Mouse (Mus musculus) heart, postnatal 0 days (tissue): ENCODE measurements around the gene Srbd1. TPM values are rescaled to one million over a fixed set of nuclear protein-coding genes. Genes with fewer than 3 reads are reported as not detected.

ENCODE experiments used
- ATAC-seq: fragments of 200-750 bp; cut with Nextera tagmentation; 2 replicates; pipeline ENCODE4 v1.8.0; 2017; ENCODE audit warnings: low read depth, moderate number of reproducible peaks, moderate library complexity; ENCODE audit not compliant: insufficient read depth
- DNase-seq: peaks from one replicate; pipeline ENCODE4 v3.0.0-alpha.2; 2016; ENCODE audit warnings: low spot score
- H3K27ac ChIP-seq: fragments of 300-500 bp; sonication (generic); 2 replicates; pipeline ENCODE4 v1.5.1; 2014; ENCODE audit warnings: low read depth, mild to moderate bottlenecking
- H3K27me3 ChIP-seq: fragments of 300-500 bp; sonication (generic); 2 replicates; pipeline ENCODE4 v1.6.1; 2014; ENCODE audit warnings: low read length, mixed read lengths; ENCODE audit not compliant: control insufficient read depth, insufficient read depth
- H3K36me3 ChIP-seq: fragments of 300-500 bp; sonication (generic); replicated peaks from 2 replicates; pipeline ENCODE4 v1.6.1; 2014; ENCODE audit warnings: low read length, mixed read lengths; ENCODE audit not compliant: control insufficient read depth, insufficient read depth
- H3K4me1 ChIP-seq: fragments of 300-500 bp; sonication (generic); 2 replicates; pipeline ENCODE4 v1.6.1; 2014; ENCODE audit warnings: antibody characterized with exemption; ENCODE audit not compliant: control insufficient read depth, insufficient read depth
- H3K4me2 ChIP-seq: fragments of 300-500 bp; sonication (generic); 2 replicates; pipeline ENCODE4 v1.6.1; 2014; ENCODE audit warnings: low read depth, mild to moderate bottlenecking, low read length, moderate library complexity
- H3K4me3 ChIP-seq: fragments of 300-500 bp; sonication (generic); 2 replicates; pipeline ENCODE4 v1.5.1; 2014; ENCODE audit warnings: low read depth, low read length
- H3K9ac ChIP-seq: fragments of 300-500 bp; sonication (generic); replicated peaks from 2 replicates; pipeline ENCODE4 v1.6.1; 2014; ENCODE audit warnings: low read depth, low read length, mixed read lengths
- H3K9me3 ChIP-seq: fragments of 300-500 bp; sonication (generic); replicated peaks from 2 replicates; pipeline ENCODE4 v1.6.1; 2016; ENCODE audit warnings: low read length; ENCODE audit not compliant: control insufficient read depth
- CTCF ChIP-seq: IDR thresholded peaks from 2 replicates; pipeline ENCODE4 v1.5.1; 2016; ENCODE audit warnings: antibody characterized with exemption, control low read depth, low read depth
- EP300 ChIP-seq: IDR thresholded peaks from 2 replicates; pipeline ENCODE4 v1.6.1; 2016; ENCODE audit warnings: antibody characterized with exemption, low read depth
- WGBS: fragments of 180-500 bp; shearing (Covaris S2); extraction: QIAGEN DNeasy Blood & Tissue Kit; methylation state at CpG from one replicate; pipeline ENCODE4 v1.1.7; 2014; 5-methylcytosine and 5-hydroxymethylcytosine counted together
- polyA plus RNA-seq: library from polyadenylated mRNA; unstranded; fragments of >200 nt; fragmentation: Nextera tagmentation; extraction: Ambion mirVana; gene quantifications from 2 replicates; pipeline ENCODE4 v1.2.1, GENCODE M21; 2015
- total RNA-seq: library from RNA; depleted of rRNA; stranded (reverse); fragments of >200 nt; gene quantifications from 2 replicates; pipeline ENCODE4 v1.2.3, GENCODE M21; 2014; ENCODE audit warnings: low replicate concordance

Gene Srbd1
- total and polyA plus RNA-seq, 2 experiments from 2014 or later: 3.7 to 5.4 TPM

DNA sequence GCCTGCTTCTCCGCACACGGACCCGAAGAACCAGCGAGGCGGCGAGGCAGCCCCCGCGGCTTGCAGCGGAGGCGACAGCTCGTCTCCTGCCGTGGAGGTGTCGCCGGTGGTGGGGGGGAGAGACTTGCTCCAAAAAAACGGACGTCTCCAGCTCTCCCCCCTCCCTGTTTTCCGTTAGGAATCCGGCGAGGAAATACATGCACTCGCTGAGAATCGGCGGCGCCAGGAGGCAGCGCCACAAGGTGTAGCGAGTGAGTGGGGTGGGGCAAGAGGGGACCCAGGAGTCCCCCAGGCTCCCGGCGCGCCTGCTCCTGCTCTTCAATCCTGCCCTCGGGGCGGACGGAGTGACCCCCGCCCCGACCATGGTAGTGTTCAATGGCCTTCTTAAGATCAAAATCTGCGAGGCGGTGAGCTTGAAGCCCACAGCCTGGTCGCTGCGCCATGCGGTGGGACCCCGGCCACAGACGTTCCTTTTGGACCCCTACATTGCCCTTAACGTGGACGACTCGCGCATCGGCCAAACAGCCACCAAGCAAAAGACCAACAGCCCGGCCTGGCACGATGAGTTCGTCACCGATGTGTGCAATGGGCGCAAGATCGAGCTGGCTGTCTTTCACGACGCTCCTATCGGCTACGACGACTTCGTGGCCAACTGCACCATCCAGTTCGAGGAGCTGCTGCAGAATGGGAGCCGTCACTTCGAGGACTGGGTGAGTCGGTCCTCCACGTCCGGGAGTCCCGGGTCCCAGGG is 23.4 kb upstream of the Srbd1 start:
- Histone ChIP-seq H3K27me3 (no peaks in the 10 kb centered on the region), H3K27ac (peak overlapping the region; percentile 96), H3K9me3 (no peaks in the 10 kb centered on the region), H3K36me3 (peaks cover 7% of the 10 kb centered on the region; the same call in 1 of the 2 replicates), H3K9ac (peak overlapping the region; percentile 75), H3K4me2 (peak overlapping the region; percentile 97), H3K4me3 (peak overlapping the region; percentile 68), H3K4me1 (peaks cover 31% of the 10 kb centered on the region)
- ATAC-seq (no peak), DNase-seq (no peak)
- TF ChIP-seq EP300: no peak
- 0 out of 2 replicates have a peak, but pooled peaks have one; percentile 5 for TF ChIP-seq CTCF
- under 1% methylated on average over 58 of the region's 64 CpGs for WGBS

DNA sequence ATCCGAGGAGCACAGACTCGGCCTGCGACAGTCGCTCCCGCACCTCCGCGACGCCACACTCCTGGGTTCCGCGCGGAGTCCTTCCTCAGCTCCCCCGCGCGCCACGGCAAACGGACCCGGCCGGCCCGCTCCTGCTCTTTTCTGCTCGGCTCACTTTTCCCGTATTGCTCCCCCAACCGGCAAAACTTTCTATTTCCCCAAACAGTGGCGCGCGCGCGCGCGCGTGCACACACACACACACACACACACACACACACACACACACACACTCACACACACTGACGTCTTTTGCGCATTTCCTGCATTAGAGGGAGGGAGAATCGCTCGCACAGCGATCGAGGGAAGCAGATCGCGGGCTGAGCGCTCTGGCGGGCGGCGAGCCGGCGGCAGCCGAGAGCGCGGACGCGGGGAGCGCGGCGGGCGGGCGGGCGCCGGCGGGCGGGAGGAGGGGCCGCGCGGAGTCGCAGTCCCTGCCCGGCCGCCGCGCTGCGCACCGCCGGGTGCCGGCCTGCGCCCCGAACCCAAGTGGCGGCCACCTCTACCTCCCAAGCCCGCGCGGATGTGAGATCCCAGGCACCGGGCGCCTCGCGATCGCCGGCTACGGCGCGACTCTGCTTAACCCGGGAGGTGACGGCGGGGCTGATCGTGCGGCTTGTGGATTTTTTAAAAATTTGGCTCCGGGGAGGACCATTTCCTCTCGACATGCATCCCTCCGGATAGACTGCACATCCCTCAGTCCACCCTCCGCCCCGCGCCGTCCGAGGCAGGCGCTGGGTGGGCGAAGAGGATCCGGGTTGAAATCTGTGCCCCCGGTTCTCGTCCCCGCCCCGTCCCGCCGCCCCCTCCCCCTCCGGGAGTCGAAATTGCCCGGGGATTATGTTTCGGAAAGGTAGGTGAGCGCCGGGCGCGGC is 22.6 kb upstream of the Srbd1 start, which contains the start of gene Prkce:
Prkce (plus strand) TSS at position 466 of the 911 bp plus-strand sequence.
- H3K4me1 ChIP-seq: peaks cover 31% of the 10 kb centered on the region
- H3K4me3 ChIP-seq: peak within 1 kb of the TSS; percentile 68
- peak; percentile 62 for ATAC-seq
- H3K9me3 ChIP-seq: no peaks in the 10 kb centered on the region
- peak; percentile 90 for DNase-seq
- TF ChIP-seq EP300 (peak; percentile 75), CTCF (peak; percentile 36)
- H3K9ac ChIP-seq: peak within 1 kb of the TSS; percentile 75
- WGBS: under 1% methylated on average over 81 of the region's 115 CpGs
- no peaks in the 10 kb centered on the region for H3K27me3 ChIP-seq
- peak within 1 kb of the TSS; percentile 96 for H3K27ac ChIP-seq
- peak within 1 kb of the TSS; percentile 97 for H3K4me2 ChIP-seq
- no peaks in the 10 kb centered on the region for H3K36me3 ChIP-seq

- no peaks in the 10 kb centered on the region for H3K36me3 ChIP-seq
- peak overlapping the region; percentile 68 for H3K4me3 ChIP-seq
- H3K4me1 ChIP-seq: peaks cover 31% of the 10 kb centered on the region
- H3K9ac ChIP-seq: peak overlapping the region; percentile 75
- WGBS: under 1% methylated on average over 41 of the region's 46 CpGs
- H3K27ac ChIP-seq: peak overlapping the region; percentile 96
- DNase-seq (peak; percentile 82), ATAC-seq (peak; percentile 67)
- no peaks in the 10 kb centered on the region for H3K27me3 ChIP-seq
- TF ChIP-seq EP300: peak; percentile 21; the same call in 1 of the 2 replicates
- no peak for TF ChIP-seq CTCF
- peak overlapping the region; percentile 97 for H3K4me2 ChIP-seq
- no peaks in the 10 kb centered on the region for H3K9me3 ChIP-seq
These were observed 21.8 kb upstream of the Srbd1 start for GRCm38 (mm10) chr17:86166567-86167319.

GRCm38 (mm10) chr17:86166051-86166566 is 21.1 kb upstream of the Srbd1 start:
- Histone ChIP-seq H3K27me3 (no peaks in the 10 kb centered on the region), H3K4me3 (peak overlapping the region; percentile 68), H3K4me2 (peak overlapping the region; percentile 97), H3K27ac (peak overlapping the region; percentile 96), H3K36me3 (no peaks in the 10 kb centered on the region), H3K9ac (peak overlapping the region; percentile 75), H3K4me1 (peaks cover 30% of the 10 kb centered on the region), H3K9me3 (no peaks in the 10 kb centered on the region)
- ATAC-seq: no peak
- no peak for DNase-seq
- WGBS: 1% methylated on average over 16 of the region's 19 CpGs
- TF ChIP-seq EP300 (no peak), CTCF (no peak; the same call in 1 of the 2 replicates)

GRCm38 (mm10) chr17:86164416-86164815 is 19.4 kb upstream of the Srbd1 start:
- 69% methylated on average over 7 of the region's 7 CpGs for WGBS
- ATAC-seq: no peak

More at GRCm38 (mm10) chr17:86164416-86164815, 19.4 kb upstream of the Srbd1 start:
- H3K36me3 ChIP-seq: no peaks in the 10 kb centered on the region
- H3K4me3 ChIP-seq: no peak overlapping the region
- H3K27ac ChIP-seq: no peak overlapping the region
- H3K27me3 ChIP-seq: no peaks in the 10 kb centered on the region
- H3K9ac ChIP-seq: no peak overlapping the region
- peaks cover 13% of the 10 kb centered on the region for H3K4me1 ChIP-seq
- no peak for DNase-seq
- TF ChIP-seq EP300 (no peak), CTCF (no peak)
- H3K4me2 ChIP-seq: no peak overlapping the region
- no peaks in the 10 kb centered on the region for H3K9me3 ChIP-seq
